Mouse (Mus musculus) embryo, embryonic 9.5 days (tissue): ENCODE results near the gene Tenm3.

Experiments used
- DNase-seq: peaks from one replicate; pipeline ENCODE4 v3.0.0-alpha.2; 2017; ENCODE audit errors: extremely low spot score

Gene Tenm3

GRCm38 (mm10) chr8:48810615-48811014, 33.1 kb downstream of the Tenm3 start:
- no peak for DNase-seq

GRCm38 (mm10) chr8:48809104-48809503, 34.6 kb downstream of the Tenm3 start:
- DNase-seq = no peak

- DNase-seq = no peak
These were observed 40.7 kb downstream of the Tenm3 start for GRCm38 (mm10) chr8:48803070-48803469.

GRCm38 (mm10) chr8:48802231-48802630, 41.5 kb downstream of the Tenm3 start:
- no peak for DNase-seq

- no peak for DNase-seq
These were observed 45.8 kb downstream of the Tenm3 start for GRCm38 (mm10) chr8:48797955-48798359.

- no peak for DNase-seq
These were observed 49.5 kb downstream of the Tenm3 start for GRCm38 (mm10) chr8:48794285-48794684.

GRCm38 (mm10) chr8:48793729-48794128, 50.0 kb downstream of the Tenm3 start:
- no peak for DNase-seq

- no peak for DNase-seq
These were observed 51.0 kb downstream of the Tenm3 start for GRCm38 (mm10) chr8:48792587-48793326.

GRCm38 (mm10) chr8:48783308-48783707, 60.4 kb downstream of the Tenm3 start:
- no peak for DNase-seq

- DNase-seq = no peak
These were observed 63.1 kb downstream of the Tenm3 start for GRCm38 (mm10) chr8:48780628-48781027.

GRCm38 (mm10) chr8:48779194-48779593, 64.6 kb downstream of the Tenm3 start:
- DNase-seq = no peak

GRCm38 (mm10) chr8:48776081-48776480, 67.7 kb downstream of the Tenm3 start:
- no peak for DNase-seq

GRCm38 (mm10) chr8:48775531-48776037, 68.2 kb downstream of the Tenm3 start:
- peak; percentile 52 for DNase-seq

GRCm38 (mm10) chr8:48774837-48775236, 68.9 kb downstream of the Tenm3 start:
- DNase-seq = no peak

GRCm38 (mm10) chr8:48766545-48767234, 77.1 kb downstream of the Tenm3 start:
- no peak for DNase-seq

- no peak for DNase-seq
These were observed 78.5 kb downstream of the Tenm3 start for GRCm38 (mm10) chr8:48765212-48765611.

- no peak for DNase-seq
These were observed 79.7 kb downstream of the Tenm3 start for GRCm38 (mm10) chr8:48764011-48764410.

GRCm38 (mm10) chr8:48756874-48757273, 86.9 kb downstream of the Tenm3 start:
- DNase-seq = no peak

GRCm38 (mm10) chr8:48755492-48755891, 88.3 kb downstream of the Tenm3 start:
- no peak for DNase-seq

GRCm38 (mm10) chr8:48754959-48755358, 88.8 kb downstream of the Tenm3 start:
- no peak for DNase-seq

- DNase-seq = no peak
These were observed 91.8 kb downstream of the Tenm3 start for GRCm38 (mm10) chr8:48751965-48752364.

- DNase-seq = no peak
These were observed 95.2 kb downstream of the Tenm3 start for GRCm38 (mm10) chr8:48748503-48749059.

- no peak for DNase-seq
These were observed 99.8 kb downstream of the Tenm3 start for GRCm38 (mm10) chr8:48743912-48744311.
